Mouse (Mus musculus) embryonic fibroblast, embryonic 13.5 days (primary cell): Measurements from ENCODE around the gene Parvb. TPM values are rescaled to one million over a fixed set of nuclear protein-coding genes. Genes with fewer than 3 reads are reported as not detected.
A peak's percentile ranks its signal among the peaks of the same experiment; 100 is the strongest.
"Not testable (repeated sequence)": the region's sequence is repeated elsewhere in the genome, so short reads cannot be mapped to it uniquely, and the experiment has no call there.

Source experiments
- H3K27ac ChIP-seq: 2 replicates; pipeline ENCODE4 v1.5.1; 2012; ENCODE audit warnings: low read length, control low read depth, inconsistent platforms; ENCODE audit not compliant: insufficient read depth
- H3K4me1 ChIP-seq: 2 replicates; pipeline ENCODE4 v1.6.1; 2011; ENCODE audit warnings: low read length; ENCODE audit not compliant: control insufficient read depth, insufficient read depth
- H3K4me3 ChIP-seq: 2 replicates; pipeline ENCODE4 v1.5.1; 2011; ENCODE audit warnings: mild to moderate bottlenecking, control low read depth, low read length; ENCODE audit not compliant: insufficient read depth
- CTCF ChIP-seq: IDR thresholded peaks from 2 replicates; pipeline ENCODE4 v1.5.1; 2011; ENCODE audit warnings: mild to moderate bottlenecking, control low read depth, low read length, moderate library complexity, borderline replicate concordance; ENCODE audit not compliant: insufficient read depth
- POLR2A ChIP-seq: IDR thresholded peaks from 2 replicates; pipeline ENCODE4 v1.6.1; 2011; ENCODE audit warnings: low read depth, mild to moderate bottlenecking, control low read depth, low read length, moderate library complexity
- polyA plus RNA-seq: library from polyadenylated mRNA; stranded (reverse); fragments of >200 nt; gene quantifications from 2 replicates; pipeline ENCODE4 v1.2.4, GENCODE M21; 2011; ENCODE audit warnings: low read depth; ENCODE audit not compliant: missing spikeins, insufficient read length

Parvb gene
- polyA plus RNA-seq, 1 experiment, result 4.2 TPM

DNA sequence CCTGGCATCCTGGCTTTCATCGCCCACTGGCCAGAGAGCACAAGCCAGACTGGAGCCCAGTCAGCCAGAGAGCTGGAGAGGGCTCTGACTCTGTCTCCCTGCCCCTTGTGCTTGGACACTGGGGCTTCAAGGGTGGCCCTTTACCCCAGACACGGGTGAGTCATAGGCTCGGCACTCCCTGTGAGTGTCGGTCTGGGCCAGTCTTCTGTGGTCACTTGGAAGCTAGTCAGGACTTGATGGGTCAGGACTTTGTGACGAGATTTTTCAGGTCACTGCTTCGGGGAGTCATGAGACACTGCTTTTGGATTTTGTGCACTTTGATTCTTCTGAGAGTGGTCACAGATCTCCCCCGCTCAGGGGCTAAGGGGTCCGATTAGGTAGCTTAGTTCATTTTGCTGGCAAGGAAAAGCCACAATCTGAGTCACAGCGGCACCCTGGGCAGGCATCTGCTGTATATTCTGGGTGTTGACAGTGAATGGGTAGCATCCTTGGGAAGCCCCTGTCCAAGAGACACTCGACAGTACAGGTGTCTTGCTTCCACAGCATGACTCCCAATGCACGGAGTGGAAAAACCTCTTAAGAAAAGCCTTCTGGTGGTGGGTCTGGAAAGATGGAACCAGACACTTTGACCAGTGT, 49.0 kb downstream of the Parvb start:
- Histone ChIP-seq H3K27ac (peak overlapping the region; percentile 21; the same call in 1 of the 2 replicates), H3K4me3 (no peak overlapping the region), H3K4me1 (peaks cover 14% of the 10 kb centered on the region; the same call in 1 of the 2 replicates)
- TF ChIP-seq CTCF (no peak), POLR2A (no peak)

GRCm38 (mm10) chr15:84282206-84283085, 50.6 kb downstream of the Parvb start:
- peaks cover 14% of the 10 kb centered on the region; the same call in 1 of the 2 replicates for H3K4me1 ChIP-seq
- no peak for TF ChIP-seq CTCF
- no peak overlapping the region for H3K27ac ChIP-seq
- no peak overlapping the region for H3K4me3 ChIP-seq

DNA sequence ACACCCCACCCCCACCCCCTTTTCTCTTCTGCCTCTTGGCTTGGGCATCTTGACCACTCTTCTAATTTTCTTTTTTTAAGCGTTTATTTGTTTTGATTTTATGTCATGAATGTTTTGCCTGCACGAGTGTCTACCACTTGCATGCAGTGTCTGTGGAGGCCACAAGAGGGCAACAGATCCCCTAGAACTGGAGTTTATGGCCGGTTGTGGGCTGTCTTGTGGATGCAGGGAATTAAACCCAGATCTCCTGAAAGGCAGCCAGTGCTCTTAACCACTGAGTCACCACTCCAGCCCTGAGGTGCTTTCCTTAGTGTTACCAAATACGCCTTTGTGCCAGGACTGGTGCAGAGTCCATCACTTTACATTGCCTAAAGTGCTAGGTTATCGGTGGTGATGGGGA, 52.2 kb downstream of the Parvb start:
- Histone ChIP-seq H3K4me1 (peaks cover 14% of the 10 kb centered on the region; the same call in 1 of the 2 replicates), H3K4me3 (no peak overlapping the region), H3K27ac (no peak overlapping the region)
- TF ChIP-seq CTCF, result peak; percentile 37; the same call in 1 of the 2 replicates
- no peak for TF ChIP-seq POLR2A

- no peak overlapping the region for H3K4me3 ChIP-seq
- no peak for TF ChIP-seq CTCF
- TF ChIP-seq POLR2A, result no peak
- H3K4me1 ChIP-seq, result peaks cover 7% of the 10 kb centered on the region; the same call in 1 of the 2 replicates
- no peak overlapping the region for H3K27ac ChIP-seq
These were observed 53.6 kb downstream of the Parvb start for GRCm38 (mm10) chr15:84285453-84285852.

GRCm38 (mm10) chr15:84288953-84289352, 57.1 kb downstream of the Parvb start:
- not testable (repeated sequence) for H3K27ac ChIP-seq, H3K4me1 ChIP-seq, H3K4me3 ChIP-seq

DNA sequence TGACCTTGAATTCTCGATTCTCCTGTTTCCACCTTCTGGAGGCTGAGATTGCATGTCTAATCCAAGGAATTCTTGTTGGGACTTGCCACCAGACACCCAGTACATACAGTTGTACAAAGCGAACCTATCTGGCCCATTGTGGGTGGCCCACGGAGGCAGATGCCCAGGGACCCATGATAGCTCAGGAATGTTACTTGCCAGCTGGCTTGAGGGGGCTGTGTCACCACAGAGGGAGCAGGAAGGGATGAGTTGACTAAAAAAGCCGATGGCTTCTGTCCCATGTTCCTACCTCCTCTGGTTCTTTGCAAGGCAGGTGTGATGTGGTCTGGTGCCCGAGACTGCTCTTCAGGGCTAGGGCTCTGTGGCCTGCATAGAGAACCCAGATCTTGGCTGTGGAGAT, 59.3 kb downstream of the Parvb start:
- TF ChIP-seq POLR2A (no peak), CTCF (no peak)
- Histone ChIP-seq H3K27ac (no peak overlapping the region), H3K4me1 (no peaks in the 10 kb centered on the region), H3K4me3 (no peak overlapping the region)

GRCm38 (mm10) chr15:84293590-84293989, 61.7 kb downstream of the Parvb start:
- no peak overlapping the region for H3K27ac ChIP-seq
- no peaks in the 10 kb centered on the region for H3K4me1 ChIP-seq
- no peak overlapping the region for H3K4me3 ChIP-seq
- TF ChIP-seq CTCF, result no peak
- TF ChIP-seq POLR2A, result no peak

DNA sequence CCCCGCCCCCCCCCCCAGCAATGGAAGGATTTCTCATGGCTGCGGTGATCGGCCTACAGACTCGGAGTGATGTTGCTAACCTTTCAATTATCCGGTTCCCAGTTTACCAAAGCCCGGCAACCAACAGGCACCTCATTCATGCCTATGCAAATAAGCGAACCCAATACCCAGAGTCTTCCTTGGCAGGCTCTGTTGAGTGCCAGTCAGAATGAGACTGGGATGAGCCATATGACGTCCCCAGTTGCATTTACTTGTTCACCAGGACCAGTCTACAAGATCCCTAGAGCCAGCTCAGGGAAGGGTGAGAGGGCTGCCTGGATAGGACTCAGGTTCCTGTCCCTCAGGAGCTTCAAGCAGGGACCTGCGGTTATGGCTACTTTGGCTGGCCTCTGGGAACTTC, 62.5 kb downstream of the Parvb start:
- Histone ChIP-seq H3K4me3 (no peak overlapping the region), H3K4me1 (no peaks in the 10 kb centered on the region; the same call in 1 of the 2 replicates), H3K27ac (no peak overlapping the region)
- TF ChIP-seq POLR2A (no peak), CTCF (no peak)

DNA sequence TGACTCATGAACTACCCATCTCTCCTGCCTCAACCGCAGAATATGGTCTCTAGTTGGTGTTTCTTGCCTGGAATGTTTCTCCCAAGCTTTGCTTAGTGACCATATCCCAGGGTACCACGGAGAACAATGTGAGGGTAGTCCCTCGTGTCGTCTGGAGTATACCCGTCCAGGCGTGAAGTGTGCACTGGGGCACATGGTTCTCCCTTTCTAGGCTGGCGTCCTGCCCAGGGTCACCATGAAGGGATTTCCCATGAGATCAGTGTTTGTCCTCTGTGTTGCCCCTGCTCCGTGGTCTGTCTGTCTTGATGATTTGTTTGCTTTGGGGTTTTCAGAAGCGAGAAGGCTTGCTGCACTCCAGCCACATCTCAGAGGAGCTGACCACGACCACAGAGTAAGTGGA, 63.4 kb downstream of the Parvb start:
- TF ChIP-seq POLR2A (no peak), CTCF (no peak)
- Histone ChIP-seq H3K4me3 (no peak overlapping the region), H3K27ac (no peak overlapping the region), H3K4me1 (no peaks in the 10 kb centered on the region; the same call in 1 of the 2 replicates)

DNA sequence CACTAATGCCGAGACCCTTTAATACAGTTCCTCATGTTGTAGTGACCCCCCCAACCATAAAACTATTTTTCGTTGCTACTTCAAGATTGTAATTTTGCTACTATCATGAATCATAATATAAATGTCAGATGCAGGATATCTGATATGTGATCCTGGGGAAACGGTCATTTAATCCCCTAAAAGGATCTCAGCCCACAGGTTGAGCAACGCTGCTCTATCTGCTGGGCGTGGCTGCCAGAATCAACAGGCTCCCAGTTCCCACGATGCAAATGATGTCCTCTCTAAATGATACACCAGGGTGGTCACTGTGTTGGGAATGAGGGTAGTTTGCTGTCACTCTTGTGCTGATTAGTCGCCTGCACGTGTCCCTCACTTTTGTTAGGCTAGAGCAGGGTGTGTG, 65.6 kb downstream of the Parvb start:
- no peak overlapping the region for H3K27ac ChIP-seq
- H3K4me1 ChIP-seq, result no peaks in the 10 kb centered on the region; the same call in 1 of the 2 replicates

More for the DNA sequence above, 65.6 kb downstream of the Parvb start:
- no peak overlapping the region for H3K4me3 ChIP-seq
- TF ChIP-seq POLR2A (no peak), CTCF (no peak)
